Mouse (Mus musculus): ENCODE results near the gene Rbx1. TPM values are rescaled to one million over a fixed set of nuclear protein-coding genes. Genes with fewer than 3 reads are reported as not detected.

Rbx1 gene
- 18.6 and 63.0 TPM in 2 replicates for polyA plus RNA-seq (2012)

DNA sequence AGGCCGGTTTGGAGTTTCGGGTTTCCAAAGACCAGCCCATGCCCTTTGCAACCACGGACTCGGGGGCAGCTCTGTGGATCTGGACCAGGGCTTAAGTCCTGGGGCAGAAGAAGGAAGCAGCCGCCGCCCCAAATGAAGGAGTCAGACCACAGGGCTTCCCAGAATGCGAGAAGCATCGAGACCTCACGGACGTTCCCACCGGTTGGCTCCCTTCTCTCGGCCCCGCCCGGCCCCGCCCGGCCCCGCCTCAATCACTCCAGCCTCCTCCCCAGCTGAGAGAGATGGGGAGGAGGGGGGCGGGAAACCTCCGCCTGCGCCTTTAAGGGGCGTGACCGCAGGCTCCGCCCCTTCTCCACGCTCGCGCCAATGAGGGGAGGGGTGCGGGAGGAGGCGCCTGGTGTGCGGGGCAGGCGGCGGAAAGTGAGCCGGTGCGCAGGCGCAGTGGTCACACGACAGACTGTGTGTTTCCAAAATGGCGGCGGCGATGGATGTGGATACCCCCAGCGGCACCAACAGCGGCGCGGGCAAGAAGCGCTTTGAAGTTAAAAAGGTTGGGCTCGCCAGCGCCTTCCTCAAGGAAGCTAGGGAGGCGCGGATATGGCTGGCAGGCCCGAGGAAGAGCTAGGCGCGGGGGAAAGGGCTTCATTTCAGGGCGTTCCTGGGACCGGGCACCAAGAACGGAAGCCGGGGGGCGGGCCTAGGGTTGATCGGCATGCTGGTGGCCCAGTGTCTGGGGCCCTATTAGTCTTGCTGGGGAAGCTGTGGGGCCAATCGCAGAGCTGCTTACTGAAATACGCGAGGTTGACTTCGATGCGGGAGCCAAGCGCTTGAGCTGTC, at the start of gene Rbx1:
TSS of gene Rbx1 (plus strand) at position 396 of the 837 bp plus-strand sequence.
- no peak for TF ChIP-seq GATA1 (IDR thresholded peaks at IDR 0.05; ENCODE audit: low read length)

DNA sequence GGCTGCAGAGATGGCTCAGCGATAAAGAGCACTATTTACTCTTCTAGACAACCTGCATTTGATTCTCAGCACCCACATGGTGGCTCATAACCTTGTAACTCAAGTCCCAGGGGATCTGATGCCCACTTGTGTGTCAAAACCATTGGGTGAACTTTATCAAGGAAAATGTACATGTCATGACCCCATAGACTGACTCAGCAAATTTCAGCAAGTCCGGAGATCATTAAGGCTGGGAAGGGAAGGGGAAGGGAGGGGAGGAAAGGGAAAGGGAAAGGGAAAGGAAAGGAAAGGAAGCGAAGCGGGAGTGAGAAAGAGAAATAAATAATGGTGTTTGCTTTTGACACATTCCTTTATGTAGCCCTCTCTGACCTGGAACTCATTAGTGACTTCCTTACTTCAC, 48.0 kb upstream of the Rbx1 start:
- TF ChIP-seq GATA1 (IDR thresholded peaks at IDR 0.05; ENCODE audit: low read length), result no peak

- no peak for TF ChIP-seq GATA1 (IDR thresholded peaks at IDR 0.05; ENCODE audit: low read length)
Observed at GRCm38 (mm10) chr15:81421454-81421853, 44.6 kb upstream of the Rbx1 start.

- no peak for TF ChIP-seq GATA1 (IDR thresholded peaks at IDR 0.05; ENCODE audit: low read length)
Observed at GRCm38 (mm10) chr15:81422156-81422681, 43.9 kb upstream of the Rbx1 start.

GRCm38 (mm10) chr15:81425311-81425710, 40.8 kb upstream of the Rbx1 start:
- TF ChIP-seq GATA1 (IDR thresholded peaks at IDR 0.05; ENCODE audit: low read length), result no peak

DNA sequence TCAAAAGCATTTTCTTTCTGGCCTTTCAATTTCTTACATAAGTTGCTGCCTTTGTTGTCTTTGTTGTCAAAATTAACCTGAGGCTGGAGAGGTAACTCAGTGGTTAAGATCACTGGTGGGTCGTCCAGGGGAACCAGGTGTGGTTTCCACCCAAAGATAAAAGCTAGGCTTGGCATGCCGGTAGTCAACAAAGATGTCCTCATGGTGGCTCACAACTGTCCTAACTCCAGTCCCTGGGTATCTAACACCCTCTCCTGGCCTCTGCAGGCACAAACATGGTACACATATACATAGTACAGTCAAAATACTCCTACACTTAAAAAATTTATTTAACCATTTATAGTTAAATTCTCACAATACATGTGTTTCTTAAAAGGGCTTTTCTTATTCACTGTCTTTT, 38.1 kb upstream of the Rbx1 start:
- no peak for TF ChIP-seq GATA1 (IDR thresholded peaks at IDR 0.05; ENCODE audit: low read length)

DNA sequence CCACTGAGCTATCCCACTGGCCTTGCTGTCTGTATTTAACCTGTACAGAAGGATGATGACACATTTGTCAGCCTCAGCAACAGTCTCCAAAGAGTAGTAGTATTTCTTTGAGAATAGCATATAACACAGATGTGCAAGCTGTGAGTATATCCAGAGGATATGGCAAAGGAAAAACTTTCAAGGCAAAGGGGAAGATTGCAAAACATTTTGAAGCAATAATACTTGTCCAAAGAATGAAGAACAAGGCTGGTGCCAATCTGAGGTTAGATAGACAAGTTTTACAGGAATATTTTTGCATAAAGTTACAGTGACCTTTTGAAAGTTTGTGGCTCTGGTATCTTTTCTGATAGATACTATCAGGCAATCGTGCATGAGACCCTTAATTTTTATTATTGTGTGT, 34.9 kb upstream of the Rbx1 start:
- TF ChIP-seq GATA1 (IDR thresholded peaks at IDR 0.05; ENCODE audit: low read length), result no peak

DNA sequence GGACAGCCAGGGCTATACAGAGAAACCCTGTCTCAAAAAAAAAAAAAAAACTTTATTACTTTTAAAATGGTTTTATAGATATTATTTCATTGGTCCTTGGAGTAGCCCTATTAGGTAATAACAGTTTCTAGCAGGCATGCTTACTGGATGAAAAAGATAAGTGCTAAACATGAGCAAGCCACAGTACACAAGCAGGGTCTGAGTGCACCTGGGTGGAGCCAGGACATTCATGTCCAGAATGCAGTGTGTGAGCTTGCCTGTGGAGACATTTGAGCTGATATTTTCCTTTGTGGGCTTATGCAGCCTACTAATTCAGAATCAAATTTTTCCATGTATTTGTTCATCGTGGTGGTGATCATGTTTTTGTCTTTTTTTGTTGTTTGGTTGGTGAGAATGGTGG, 27.8 kb upstream of the Rbx1 start:
- TF ChIP-seq GATA1 (IDR thresholded peaks at IDR 0.05; ENCODE audit: low read length), result no peak

DNA sequence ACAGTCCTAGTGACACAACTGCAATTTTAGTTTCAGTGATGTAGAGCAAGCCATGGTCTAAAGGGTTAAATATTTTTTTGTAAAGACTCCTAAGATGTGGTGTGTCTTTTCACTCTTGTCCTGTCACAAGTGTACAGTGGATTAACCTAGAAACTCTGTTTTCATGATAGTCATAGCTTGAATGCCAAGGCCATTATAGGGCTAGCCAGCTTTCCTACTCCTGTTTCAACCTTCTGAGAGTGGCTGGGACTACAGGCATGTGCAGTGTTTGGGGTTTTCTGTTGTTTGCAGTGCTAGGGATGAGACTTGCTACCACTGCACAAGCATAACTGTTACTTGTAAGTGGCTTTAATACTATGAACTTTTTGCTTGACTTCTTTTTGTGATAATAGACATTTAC, 26.9 kb upstream of the Rbx1 start:
- no peak for TF ChIP-seq GATA1 (IDR thresholded peaks at IDR 0.05; ENCODE audit: low read length)

DNA sequence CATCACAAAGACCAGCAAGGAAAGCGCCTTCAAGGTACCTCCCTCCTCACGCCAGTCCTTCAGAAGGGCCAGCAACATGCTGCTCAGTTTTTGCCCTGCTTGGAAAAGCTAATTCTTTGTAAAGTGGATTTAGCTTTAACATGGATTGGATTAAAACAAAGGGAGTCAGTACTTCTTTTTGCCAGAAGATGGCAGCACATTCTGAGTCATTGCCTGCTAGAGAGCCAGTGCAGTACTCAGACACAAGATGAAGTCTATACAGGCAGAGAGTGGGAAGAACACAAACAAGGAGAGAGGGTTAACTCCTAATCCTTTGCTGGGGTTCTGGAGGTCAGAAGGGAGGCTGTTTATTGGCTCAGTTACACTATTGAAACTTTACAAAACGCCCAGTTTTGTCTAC, 17.6 kb upstream of the Rbx1 start:
- TF ChIP-seq GATA1 (IDR thresholded peaks at IDR 0.05; ENCODE audit: low read length), result no peak

DNA sequence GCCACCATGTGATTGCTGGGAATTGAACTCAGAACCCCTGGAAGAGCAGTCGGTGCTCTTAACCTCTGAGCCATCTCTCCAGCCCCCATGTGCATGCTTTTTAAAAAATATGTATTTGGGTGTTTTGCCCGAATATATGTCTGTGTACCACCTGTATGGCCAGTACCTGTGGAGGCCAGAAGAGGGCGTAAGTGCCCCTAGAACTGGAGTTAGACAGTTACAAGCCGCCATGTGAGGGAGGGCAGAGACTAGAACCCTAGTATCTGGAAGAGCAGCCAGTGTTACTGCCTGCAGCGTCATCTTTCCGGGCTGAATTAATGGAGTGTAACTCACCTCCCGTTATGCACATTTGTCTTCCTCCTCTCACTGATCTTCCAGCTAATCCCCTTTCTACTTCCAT, 4.6 kb upstream of the Rbx1 start:
- TF ChIP-seq GATA1 (IDR thresholded peaks at IDR 0.05; ENCODE audit: low read length), result no peak

DNA sequence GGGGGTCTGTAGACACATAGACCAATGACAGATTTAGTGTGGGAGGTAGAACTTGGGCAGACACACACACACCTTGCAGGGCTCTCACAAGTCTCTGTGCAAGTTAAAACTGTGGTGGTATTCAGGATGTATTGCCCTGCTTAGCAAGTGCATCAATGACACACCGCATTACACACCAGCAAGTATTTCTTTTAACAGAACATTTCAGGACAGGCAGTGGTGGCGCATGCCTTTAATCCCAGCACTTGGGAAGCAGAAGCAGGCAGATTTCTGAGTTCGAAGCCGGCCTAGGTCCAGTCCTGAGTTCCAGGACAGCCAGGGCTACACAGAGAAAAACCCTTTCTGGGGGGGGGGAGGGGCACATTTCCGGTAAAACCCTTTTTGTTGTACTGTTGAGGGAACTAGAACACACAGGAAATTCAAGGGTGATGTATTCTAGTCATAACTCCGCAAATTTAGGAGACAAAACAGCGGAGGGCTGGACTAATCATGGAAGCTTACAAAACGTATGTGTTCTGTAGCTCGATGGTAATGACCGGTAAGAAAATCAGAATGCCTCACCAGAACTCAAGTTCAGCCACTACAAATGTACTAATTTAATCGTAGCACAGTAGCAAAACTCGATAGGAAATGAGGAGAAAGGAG, 958 bp upstream of the Rbx1 start:
- no peak for TF ChIP-seq GATA1 (IDR thresholded peaks at IDR 0.05; ENCODE audit: low read length)

DNA sequence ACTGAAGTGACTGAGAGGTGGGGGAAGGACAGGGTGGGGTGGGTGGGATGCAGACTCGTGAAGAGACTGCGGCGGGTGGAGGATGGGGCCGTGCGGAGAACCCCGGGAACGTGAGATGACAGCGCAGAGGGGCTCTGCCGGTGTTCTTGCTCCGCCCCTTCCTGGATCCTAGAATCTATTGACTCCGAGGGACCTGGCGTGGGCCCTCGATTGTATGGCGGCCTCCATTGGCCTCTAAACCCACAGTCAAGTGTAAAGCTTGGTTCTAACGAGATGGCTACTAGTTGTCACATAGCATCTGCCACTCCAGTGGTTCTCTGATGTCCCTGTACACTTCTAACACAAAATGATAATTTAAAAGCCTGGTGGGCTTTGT, 630 bp downstream of the Rbx1 start:
- no peak for TF ChIP-seq GATA1 (IDR thresholded peaks at IDR 0.05; ENCODE audit: low read length)

GRCm38 (mm10) chr15:81470735-81471134, 4.6 kb downstream of the Rbx1 start:
- no peak for TF ChIP-seq GATA1 (IDR thresholded peaks at IDR 0.05; ENCODE audit: low read length)

DNA sequence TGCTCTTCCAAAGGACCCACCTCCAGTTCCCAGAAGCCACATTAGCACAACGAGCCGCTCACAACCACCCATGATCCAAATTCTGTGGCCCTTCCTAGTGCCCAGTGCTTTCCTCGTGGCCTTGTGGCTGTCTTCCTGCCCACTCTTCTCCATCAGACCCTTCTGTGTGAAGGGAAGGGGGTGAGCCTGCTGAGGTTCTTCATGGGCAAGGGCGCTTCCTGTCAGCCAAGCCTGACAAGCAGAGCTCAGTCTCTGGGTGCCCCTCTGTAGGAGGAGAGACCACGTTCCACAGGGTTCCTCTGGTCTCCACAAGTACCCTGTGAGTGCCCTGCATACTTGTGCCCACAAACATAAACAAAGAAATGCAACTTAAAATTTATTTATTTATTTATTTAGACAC, 6.2 kb downstream of the Rbx1 start:
- TF ChIP-seq GATA1 (IDR thresholded peaks at IDR 0.05; ENCODE audit: low read length), result no peak

GRCm38 (mm10) chr15:81475654-81476053, 9.6 kb downstream of the Rbx1 start:
- TF ChIP-seq GATA1 (IDR thresholded peaks at IDR 0.05; ENCODE audit: low read length), result no peak

GRCm38 (mm10) chr15:81476597-81476996, 10.5 kb downstream of the Rbx1 start:
- no peak for TF ChIP-seq GATA1 (IDR thresholded peaks at IDR 0.05; ENCODE audit: low read length)

Measured in G1E-ER4 (cell line).